Mouse (Mus musculus) heart, embryonic 16.5 days (tissue): ENCODE data around the gene N4bp2l2. TPM values are rescaled to one million over a fixed set of nuclear protein-coding genes. Genes with fewer than 3 reads are reported as not detected.

Experiments
- ATAC-seq: fragments of 200-750 bp; cut with Nextera tagmentation; replicated peaks from 2 replicates; pipeline ENCODE4 v1.8.0; 2017; ENCODE audit warnings: moderate number of reproducible peaks; ENCODE audit not compliant: insufficient read depth, low FRiP score; ENCODE audit errors: extremely low read depth
- H3K27ac ChIP-seq: fragments of 300-500 bp; sonication (generic); 2 replicates; pipeline ENCODE4 v1.5.1; 2014; ENCODE audit warnings: mild to moderate bottlenecking, low read length, control low read depth, moderate library complexity
- H3K27me3 ChIP-seq: fragments of 300-500 bp; sonication (generic); 2 replicates; pipeline ENCODE4 v1.6.1; 2014; ENCODE audit warnings: low read length, mixed read lengths; ENCODE audit not compliant: control insufficient read depth, insufficient read depth
- H3K36me3 ChIP-seq: fragments of 300-500 bp; sonication (generic); 2 replicates; pipeline ENCODE4 v1.6.1; 2014; ENCODE audit not compliant: control insufficient read depth, insufficient read depth
- H3K4me1 ChIP-seq: fragments of 300-500 bp; sonication (generic); 2 replicates; pipeline ENCODE4 v1.6.1; 2014; ENCODE audit warnings: low read length, mixed read lengths; ENCODE audit not compliant: control insufficient read depth, insufficient read depth
- H3K4me2 ChIP-seq: fragments of 300-500 bp; sonication (generic); 2 replicates; pipeline ENCODE4 v1.6.1; 2014; ENCODE audit warnings: low read depth, mild to moderate bottlenecking, control low read depth, low read length
- H3K4me3 ChIP-seq: fragments of 300-500 bp; sonication (generic); 2 replicates; pipeline ENCODE4 v1.5.1; 2014; ENCODE audit warnings: mild to moderate bottlenecking, control low read depth, low read length
- H3K9ac ChIP-seq: fragments of 300-500 bp; sonication (generic); 2 replicates; pipeline ENCODE4 v1.6.1; 2014; ENCODE audit warnings: low read length, control low read depth
- H3K9me3 ChIP-seq: fragments of 300-500 bp; sonication (generic); replicated peaks from 2 replicates; pipeline ENCODE4 v1.6.1; 2016; ENCODE audit warnings: low read length; ENCODE audit not compliant: control insufficient read depth
- WGBS: fragments of 180-500 bp; shearing (Covaris S2); extraction: QIAGEN DNeasy Blood & Tissue Kit; methylation state at CpG from one replicate; pipeline ENCODE4 v1.1.7; 2014; 5-methylcytosine and 5-hydroxymethylcytosine counted together
- polyA plus RNA-seq: library from polyadenylated mRNA; unstranded; fragments of >200 nt; fragmentation: Nextera tagmentation; extraction: Ambion mirVana; gene quantifications from 2 replicates; pipeline ENCODE4 v1.2.1, GENCODE M21; 2015

The N4bp2l2 gene
- polyA plus RNA-seq, 1 experiment from 2014 or later: 27.5 TPM

DNA sequence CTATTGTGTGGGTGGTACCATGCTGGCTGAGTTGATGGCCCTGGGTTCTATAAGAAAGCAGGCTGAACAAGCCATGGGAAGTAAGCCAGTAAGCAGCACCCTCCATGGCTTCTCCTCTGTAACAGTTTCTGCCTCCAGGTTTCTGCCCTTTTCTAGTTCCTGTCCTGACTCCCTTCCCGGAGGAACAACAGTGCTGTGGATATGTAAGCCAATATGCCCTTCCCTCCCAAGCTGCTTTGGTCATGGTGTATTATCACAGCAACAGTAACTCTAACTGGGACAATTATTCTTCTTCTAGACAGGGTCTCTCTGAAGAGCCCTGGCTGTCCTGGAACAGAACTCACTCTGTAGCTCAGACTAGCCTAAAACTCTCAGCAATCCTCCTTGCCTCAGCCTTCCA lies 54.8 kb downstream of the N4bp2l2 start:
- Histone ChIP-seq H3K4me2 (no peak overlapping the region), H3K9me3 (no peaks in the 10 kb centered on the region), H3K4me1 (no peaks in the 10 kb centered on the region), H3K36me3 (peaks cover 12% of the 10 kb centered on the region), H3K9ac (no peak overlapping the region), H3K4me3 (no peak overlapping the region), H3K27ac (no peak overlapping the region), H3K27me3 (no peaks in the 10 kb centered on the region)
- 72% methylated on average over 1 of the region's 1 CpGs for WGBS
- ATAC-seq: no peak

- Histone ChIP-seq H3K27me3 (no peaks in the 10 kb centered on the region), H3K4me2 (no peak overlapping the region), H3K4me1 (no peaks in the 10 kb centered on the region), H3K9me3 (no peaks in the 10 kb centered on the region), H3K27ac (no peak overlapping the region), H3K9ac (no peak overlapping the region), H3K4me3 (no peak overlapping the region), H3K36me3 (peaks cover 12% of the 10 kb centered on the region)
- ATAC-seq: no peak
- WGBS: 92% methylated on average over 8 of the region's 8 CpGs
These were observed 58.4 kb downstream of the N4bp2l2 start for GRCm38 (mm10) chr5:150607631-150608030.

DNA sequence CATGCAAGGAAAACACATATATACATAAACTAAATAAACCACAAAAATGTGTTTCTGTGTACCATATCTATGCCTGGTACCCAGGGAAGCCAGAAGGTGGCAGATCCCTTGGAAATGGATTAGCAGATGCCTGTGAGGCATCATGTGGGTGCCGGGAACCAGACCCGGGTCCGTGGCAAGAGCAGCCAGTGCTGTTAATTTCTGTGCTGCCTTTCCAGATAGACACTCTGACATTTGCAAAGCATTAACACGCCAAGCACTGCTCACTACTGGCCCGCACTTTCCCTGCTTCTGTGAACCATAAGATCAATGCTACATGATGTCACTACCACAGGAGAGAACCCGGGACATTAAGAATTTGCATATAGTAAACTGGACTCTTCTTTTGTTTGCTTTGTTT lies 59.9 kb downstream of the N4bp2l2 start:
- Histone ChIP-seq H3K4me1 (no peaks in the 10 kb centered on the region), H3K27me3 (no peaks in the 10 kb centered on the region), H3K9me3 (no peaks in the 10 kb centered on the region), H3K4me2 (no peak overlapping the region), H3K36me3 (peaks cover 12% of the 10 kb centered on the region), H3K4me3 (no peak overlapping the region), H3K9ac (no peak overlapping the region), H3K27ac (no peak overlapping the region)
- WGBS: 95% methylated on average over 6 of the region's 6 CpGs
- ATAC-seq: no peak

GRCm38 (mm10) chr5:150601441-150602230 lies 64.3 kb downstream of the N4bp2l2 start:
- no peak overlapping the region for H3K4me3 ChIP-seq
- 83% methylated on average over 14 of the region's 14 CpGs for WGBS
- H3K9ac ChIP-seq: no peak overlapping the region
- no peaks in the 10 kb centered on the region for H3K9me3 ChIP-seq
- no peaks in the 10 kb centered on the region; the same call in 1 of the 2 replicates for H3K4me1 ChIP-seq
- no peak overlapping the region for H3K4me2 ChIP-seq
- H3K27me3 ChIP-seq: no peaks in the 10 kb centered on the region
- peaks cover 4% of the 10 kb centered on the region for H3K36me3 ChIP-seq
- H3K27ac ChIP-seq: no peak overlapping the region
- ATAC-seq: no peak

- 63% methylated on average over 20 of the region's 20 CpGs for WGBS
- ATAC-seq: 0 out of 2 replicates have a peak, but pooled peaks have one; percentile 30
These were observed 65.2 kb downstream of the N4bp2l2 start for GRCm38 (mm10) chr5:150600554-150601440.

GRCm38 (mm10) chr5:150599301-150600294 lies 66.4 kb downstream of the N4bp2l2 start:
- no peak overlapping the region for H3K27ac ChIP-seq
- H3K27me3 ChIP-seq: no peaks in the 10 kb centered on the region
- H3K4me1 ChIP-seq: no peaks in the 10 kb centered on the region; the same call in 1 of the 2 replicates
- peak overlapping the region; percentile 25; the same call in 1 of the 2 replicates for H3K4me2 ChIP-seq
- ATAC-seq: no peak
- no peak overlapping the region for H3K9ac ChIP-seq
- H3K4me3 ChIP-seq: no peak overlapping the region
- H3K36me3 ChIP-seq: no peaks in the 10 kb centered on the region
- WGBS: 68% methylated on average over 13 of the region's 13 CpGs
- no peaks in the 10 kb centered on the region for H3K9me3 ChIP-seq

More at GRCm38 (mm10) chr5:150600554-150601440, 65.2 kb downstream of the N4bp2l2 start:
- Histone ChIP-seq H3K4me2 (no peak overlapping the region), H3K4me3 (no peak overlapping the region), H3K9me3 (no peaks in the 10 kb centered on the region), H3K36me3 (no peaks in the 10 kb centered on the region), H3K27ac (no peak overlapping the region), H3K9ac (no peak overlapping the region), H3K27me3 (no peaks in the 10 kb centered on the region), H3K4me1 (no peaks in the 10 kb centered on the region; the same call in 1 of the 2 replicates)

- Histone ChIP-seq H3K9ac (no peak overlapping the region), H3K4me3 (no peak overlapping the region), H3K27me3 (no peaks in the 10 kb centered on the region), H3K27ac (no peak overlapping the region), H3K4me2 (0 out of 2 replicates have a peak overlapping the region, but pooled peaks have one; percentile 5), H3K36me3 (no peaks in the 10 kb centered on the region), H3K4me1 (no peaks in the 10 kb centered on the region; the same call in 1 of the 2 replicates), H3K9me3 (no peaks in the 10 kb centered on the region)
- 58% methylated on average over 21 of the region's 21 CpGs for WGBS
- ATAC-seq: no peak
These were observed 67.5 kb downstream of the N4bp2l2 start for GRCm38 (mm10) chr5:150598202-150599119.
